Mouse (Mus musculus): ENCODE results near the gene Olfr143.

Gene Olfr143

GRCm38 (mm10) chr9:38252474-38252873 is at the start of gene Olfr143:
Gene Olfr143, plus strand, starts transcription at chr9:38252774.
- no peak for DNase-seq

GRCm38 (mm10) chr9:38208065-38208464 is 44.5 kb upstream of the Olfr143 start, which contains the start of gene Olfr893:
Gene Olfr893, plus strand, starts transcription at chr9:38208365.
- no peak for DNase-seq

- no peak for DNase-seq
These were observed 34.8 kb upstream of the Olfr143 start, which contains the start of gene Olfr894 for GRCm38 (mm10) chr9:38217755-38218154. Gene Olfr894, plus strand, starts transcription at chr9:38218055.

- no peak for DNase-seq
These were observed 15.0 kb downstream of the Olfr143 start, which contains the start of gene Olfr895 for GRCm38 (mm10) chr9:38267551-38267950. Gene Olfr895, plus strand, starts transcription at chr9:38267851.

GRCm38 (mm10) chr9:38290807-38291206 is 38.2 kb downstream of the Olfr143 start, which contains the start of gene Olfr896-ps1:
Gene Olfr896-ps1, plus strand, starts transcription at chr9:38291107.
- DNase-seq, result no peak
